Mouse (Mus musculus) liver, embryonic 14.5 days (tissue): ENCODE measurements around the gene AC129217.1. TPM values are rescaled to one million over a fixed set of nuclear protein-coding genes. Genes with fewer than 3 reads are reported as not detected.

Source experiments
- ATAC-seq: fragments of 200-750 bp; cut with Nextera tagmentation; 2 replicates; pipeline ENCODE4 v1.8.0; 2017; ENCODE audit warnings: moderate number of reproducible peaks, mild to moderate bottlenecking, moderate library complexity; ENCODE audit not compliant: insufficient read depth
- DNase-seq, 3 experiments: peaks; one replicate each; pipeline ENCODE4 v3.0.0-alpha.2; 2012 to 2013; ENCODE audit warnings: low read depth in 3 of 3, low spot score in 3 of 3
- H3K27ac ChIP-seq: fragments of 300-500 bp; sonication (generic); 2 replicates; pipeline ENCODE4 v1.5.1; 2014; ENCODE audit warnings: moderate library complexity, mild to moderate bottlenecking, control low read depth, inconsistent platforms
- H3K27me3 ChIP-seq: fragments of 300-500 bp; sonication (generic); 2 replicates; pipeline ENCODE4 v1.6.1; 2014; ENCODE audit warnings: mild to moderate bottlenecking, low read length, moderate library complexity; ENCODE audit not compliant: control insufficient read depth, insufficient read depth
- H3K36me3 ChIP-seq: fragments of 300-500 bp; sonication (generic); replicated peaks from 2 replicates; pipeline ENCODE4 v1.6.1; 2014; ENCODE audit warnings: low read depth; ENCODE audit not compliant: control insufficient read depth, insufficient read depth
- H3K4me1 ChIP-seq, 2 experiments: fragments of 200-500 bp in 1 of 2; fragments of 300-500 bp in 1 of 2; sonication (generic) in 1 of 2; replicated peaks; 2 replicates each; pipeline ENCODE4 v1.6.1; 2012 to 2014; ENCODE audit warnings: antibody characterized with exemption in 1 of 2, inconsistent platforms in 1 of 2, low read length in 1 of 2; ENCODE audit not compliant: control insufficient read depth in 2 of 2, insufficient read depth in 2 of 2
- H3K4me2 ChIP-seq: fragments of 300-500 bp; sonication (generic); 2 replicates; pipeline ENCODE4 v1.6.1; 2014; ENCODE audit warnings: low read depth, mild to moderate bottlenecking, control low read depth, moderate library complexity
- H3K4me3 ChIP-seq, 2 experiments: fragments of 200-500 bp in 1 of 2; fragments of 300-500 bp in 1 of 2; sonication (generic) in 1 of 2; 2 replicates each; pipeline ENCODE4 v1.5.1; 2012 to 2014; ENCODE audit warnings: low read depth in 2 of 2, low read length in 2 of 2, mild to moderate bottlenecking in 2 of 2, control low read depth in 1 of 2, inconsistent platforms in 1 of 2, moderate library complexity in 1 of 2; ENCODE audit not compliant: insufficient read depth in 1 of 2
- H3K9ac ChIP-seq: fragments of 300-500 bp; sonication (generic); replicated peaks from 2 replicates; pipeline ENCODE4 v1.6.1; 2014; ENCODE audit warnings: mild to moderate bottlenecking, control low read depth, moderate library complexity
- H3K9me3 ChIP-seq: fragments of 300-500 bp; sonication (generic); 2 replicates; pipeline ENCODE4 v1.6.1; 2016; ENCODE audit warnings: low read length, mixed read lengths; ENCODE audit not compliant: control insufficient read depth
- CTCF ChIP-seq: IDR thresholded peaks from 2 replicates; pipeline ENCODE4 v1.5.1; 2016; ENCODE audit warnings: antibody characterized with exemption, low read depth, control low read depth
- EP300 ChIP-seq: IDR thresholded peaks from 2 replicates; pipeline ENCODE4 v1.6.1; 2016; ENCODE audit warnings: antibody characterized with exemption, low read depth
- WGBS: fragments of 180-500 bp; shearing (Covaris S2); extraction: QIAGEN DNeasy Blood & Tissue Kit; methylation state at CpG from one replicate; pipeline ENCODE4 v1.1.7; 2014; ENCODE audit not compliant: insufficient replicate concordance; 5-methylcytosine and 5-hydroxymethylcytosine counted together
- polyA plus RNA-seq, 2 experiments: library from polyadenylated mRNA; depleted of rRNA in 1 of 2; stranded (reverse) in 1 of 2; unstranded in 1 of 2; fragments of >200 nt; fragmentation: Nextera tagmentation in 1 of 2; extraction: Ambion mirVana in 1 of 2; gene quantifications; 2 replicates each; pipeline versions ENCODE4 v1.2.1 to v1.2.3; 2012 to 2014

AC129217.1 gene
- polyA plus RNA-seq, 2 experiments, result 1.3 TPM; not detected in 1

DNA sequence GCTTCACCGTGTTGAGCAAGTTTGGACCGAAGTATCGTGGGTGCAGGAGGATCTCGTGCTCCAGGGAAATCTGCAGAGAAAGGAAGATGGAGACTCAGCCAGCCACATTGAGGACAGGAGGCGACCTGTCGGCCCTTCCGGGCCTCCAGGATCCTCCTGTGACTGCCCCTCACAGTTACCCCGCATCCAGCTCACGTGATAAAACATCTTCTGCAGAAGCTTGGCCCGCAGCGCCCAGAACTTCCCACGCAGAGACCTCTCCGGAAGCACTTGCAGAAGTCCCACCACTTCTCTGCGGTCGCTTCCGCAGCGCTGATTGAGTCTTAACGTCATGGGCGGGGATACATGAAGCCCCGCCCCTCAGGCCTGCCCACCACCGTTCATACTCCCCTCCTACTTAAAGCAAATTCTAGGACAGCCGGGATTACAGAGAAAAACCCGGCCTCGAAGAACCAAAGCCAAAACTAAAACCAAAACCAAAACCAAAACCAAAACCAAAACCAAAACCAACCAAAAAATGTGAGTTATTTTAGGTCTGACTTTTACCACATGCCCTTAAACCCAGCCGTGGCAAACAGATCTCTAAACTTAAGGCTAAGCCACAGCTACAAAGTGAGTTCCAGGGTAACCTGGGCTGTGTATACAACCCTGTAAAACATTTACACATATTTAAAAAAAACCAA is 31.2 kb upstream of the AC129217.1 start, which contains the start of gene Polr2g:
Gene Polr2g, minus strand, starts transcription at position 314 of the 683 bp plus-strand sequence.
- Histone ChIP-seq H3K4me2 (peak within 1 kb of the TSS; percentile 87), H3K4me3 (peak within 1 kb of the TSS; percentile 74 to 98), H3K36me3 (peaks cover 18% of the 10 kb centered on the region), H3K9ac (peak within 1 kb of the TSS; percentile 68), H3K27me3 (no peaks in the 10 kb centered on the region), H3K9me3 (no peaks in the 10 kb centered on the region), H3K27ac (peak within 1 kb of the TSS; percentile 59), H3K4me1 (peaks cover 14 to 16% of the 10 kb centered on the region in 2 experiments)
- DNase-seq (peak; percentile 82 to 86 (median 85)), ATAC-seq (peak; percentile 55)
- peak; percentile 17; the same call in 1 of the 2 replicates for TF ChIP-seq EP300
- no peak for TF ChIP-seq CTCF
- whole genome bisulfite sequencing, result under 1% methylated on average over 25 of the region's 25 CpGs

DNA sequence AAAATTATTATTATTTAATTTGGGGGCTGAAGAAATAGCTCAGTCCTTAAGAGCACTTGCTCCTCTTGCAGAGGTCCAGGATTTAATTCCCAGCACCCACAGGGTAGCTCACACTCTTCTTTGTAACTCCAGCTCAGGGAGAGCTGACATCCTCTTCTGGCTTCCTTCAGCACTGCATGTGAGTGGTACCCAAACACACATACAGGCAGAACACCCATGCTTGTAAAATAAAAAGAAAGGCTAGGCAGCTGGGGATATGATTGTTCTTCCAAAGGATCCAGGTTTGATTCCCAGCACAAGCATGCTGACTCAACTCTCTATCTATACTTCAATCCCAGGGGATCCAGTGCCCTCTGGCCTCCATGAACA is 30.6 kb upstream of the AC129217.1 start:
- Histone ChIP-seq H3K9me3 (no peaks in the 10 kb centered on the region), H3K4me2 (peak overlapping the region; percentile 87), H3K27ac (no peak overlapping the region), H3K4me3 (peak overlapping the region in 1 of 2 experiments; percentile 74; a peak in 2 of 4 replicates), H3K36me3 (peaks cover 13% of the 10 kb centered on the region), H3K27me3 (no peaks in the 10 kb centered on the region), H3K9ac (no peak overlapping the region), H3K4me1 (peaks cover 14 to 16% of the 10 kb centered on the region in 2 experiments)
- ATAC-seq (no peak), DNase-seq (no peak)
- no peak for TF ChIP-seq CTCF
- TF ChIP-seq EP300, result no peak

DNA sequence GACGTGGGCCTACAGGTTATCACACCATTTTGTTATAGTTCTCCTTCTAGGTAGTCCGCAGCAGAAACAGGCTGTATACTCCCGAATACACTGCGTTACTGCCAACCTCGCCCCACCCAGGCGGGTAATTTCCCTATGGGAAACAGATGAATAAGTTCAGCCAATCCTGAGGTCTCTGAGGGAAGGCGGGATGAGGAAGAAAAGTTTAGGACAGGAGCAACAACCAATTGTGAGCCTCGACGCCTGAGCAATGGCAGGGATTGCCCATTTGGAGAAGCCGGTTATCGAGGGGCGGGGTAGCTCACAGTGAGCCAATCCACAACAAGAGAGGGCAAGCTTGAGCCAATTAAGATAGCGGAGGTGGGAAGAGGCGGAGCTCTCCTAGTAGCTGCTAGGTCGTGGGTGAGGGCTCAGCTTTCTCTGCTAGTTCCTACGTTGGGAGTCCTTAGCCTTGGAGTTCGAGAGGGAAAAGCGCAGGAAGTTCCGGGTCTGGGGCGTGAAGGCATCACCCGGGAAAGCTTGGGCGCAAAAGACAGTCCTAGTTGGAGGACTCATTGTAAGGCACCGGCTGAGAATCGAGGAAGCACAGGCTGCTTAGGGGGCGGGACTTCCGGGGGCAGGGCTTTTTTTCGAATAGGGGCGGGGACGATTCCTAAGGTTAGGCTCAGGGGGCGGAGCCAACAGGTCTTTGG is 27.3 kb upstream of the AC129217.1 start, which contains the start of gene Zbtb3:
Gene Zbtb3, plus strand, starts transcription at position 426 of the 692 bp plus-strand sequence.
- Histone ChIP-seq H3K36me3 (peaks cover 5% of the 10 kb centered on the region), H3K9me3 (no peaks in the 10 kb centered on the region), H3K27me3 (no peaks in the 10 kb centered on the region), H3K4me3 (peak within 1 kb of the TSS; percentile 72 to 84), H3K27ac (peak within 1 kb of the TSS; percentile 69), H3K9ac (peak within 1 kb of the TSS; percentile 60), H3K4me2 (peak within 1 kb of the TSS; percentile 92), H3K4me1 (peaks cover 13 to 14% of the 10 kb centered on the region in 2 experiments)
- WGBS, result under 1% methylated on average over 30 of the region's 30 CpGs
- ATAC-seq (peak; percentile 95), DNase-seq (peak; percentile 99)
- TF ChIP-seq EP300 (0 out of 2 replicates have a peak, but pooled peaks have one; percentile 36), CTCF (no peak)

DNA sequence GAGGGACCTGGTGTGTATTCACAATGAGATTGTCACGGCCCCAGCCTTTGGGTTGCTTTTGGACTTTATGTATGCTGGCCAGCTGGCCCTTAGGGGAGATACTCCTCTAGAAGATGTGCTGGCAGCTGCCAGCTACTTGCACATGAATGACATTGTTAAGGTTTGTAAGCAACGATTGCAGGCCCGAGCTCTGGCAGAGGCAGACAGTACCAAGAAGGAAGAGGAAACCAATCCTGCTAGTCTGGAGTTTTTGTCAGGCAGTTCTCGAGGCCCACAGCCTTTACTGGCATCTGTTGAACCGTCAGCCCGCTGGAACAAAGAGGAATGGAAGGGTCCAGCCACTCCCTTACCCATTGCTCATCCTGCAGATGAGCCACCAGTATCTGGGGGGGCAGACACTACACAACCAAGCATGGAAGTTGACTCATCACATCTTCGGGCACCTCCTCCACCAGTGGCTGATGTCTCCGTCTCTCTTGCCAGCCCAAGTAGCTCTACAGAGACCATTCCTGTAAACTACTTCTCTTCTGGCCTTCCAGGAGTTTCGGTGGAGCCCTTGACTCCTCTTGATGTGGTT is 26.3 kb upstream of the AC129217.1 start:
- 68% methylated on average over 9 of the region's 9 CpGs for WGBS
- Histone ChIP-seq H3K36me3 (peaks cover 8% of the 10 kb centered on the region), H3K4me3 (peak overlapping the region in 1 of 2 experiments; percentile 72; a peak in 1 of 4 replicates), H3K9me3 (no peaks in the 10 kb centered on the region), H3K4me2 (peak overlapping the region; percentile 92), H3K27me3 (no peaks in the 10 kb centered on the region), H3K4me1 (peaks cover 13 to 14% of the 10 kb centered on the region in 2 experiments), H3K9ac (no peak overlapping the region), H3K27ac (peak overlapping the region; percentile 9; the same call in 1 of the 2 replicates)
- ATAC-seq (no peak), DNase-seq (no peak)
- no peak for TF ChIP-seq CTCF
- TF ChIP-seq EP300, result no peak
